Mouse (Mus musculus) limb, embryonic 14.5 days (tissue): Measurements from ENCODE around the gene Gvin1. TPM values are rescaled to one million over a fixed set of nuclear protein-coding genes. Genes with fewer than 3 reads are reported as not detected.
"Not testable (repeated sequence)": the region's sequence is repeated elsewhere in the genome, so short reads cannot be mapped to it uniquely, and the experiment has no call there.

Experiments
- ATAC-seq: fragments of 200-750 bp; cut with Nextera tagmentation; 2 replicates; pipeline ENCODE4 v1.8.0; 2017; ENCODE audit warnings: low read depth, moderate number of reproducible peaks, moderate TSS enrichment; ENCODE audit not compliant: low FRiP score
- DNase-seq: peaks from one replicate; pipeline ENCODE4 v3.0.0-alpha.2; 2015; ENCODE audit warnings: low spot score
- H3K27ac ChIP-seq: fragments of 300-500 bp; sonication (generic); replicated peaks from 2 replicates; pipeline ENCODE4 v1.5.1; 2014; ENCODE audit warnings: low read depth, mild to moderate bottlenecking, low read length, moderate library complexity, mixed read lengths
- H3K27me3 ChIP-seq: fragments of 300-500 bp; sonication (generic); 2 replicates; pipeline ENCODE4 v1.6.1; 2014; ENCODE audit warnings: low read length, mixed read lengths; ENCODE audit not compliant: control insufficient read depth, insufficient read depth
- H3K36me3 ChIP-seq: fragments of 300-500 bp; sonication (generic); 2 replicates; pipeline ENCODE4 v1.6.1; 2014; ENCODE audit warnings: mild to moderate bottlenecking, low read length, moderate library complexity, mixed read lengths; ENCODE audit not compliant: control insufficient read depth, insufficient read depth
- H3K4me1 ChIP-seq: fragments of 300-500 bp; sonication (generic); 2 replicates; pipeline ENCODE4 v1.6.1; 2014; ENCODE audit warnings: antibody characterized with exemption, low read length, mixed read lengths; ENCODE audit not compliant: control insufficient read depth, insufficient read depth
- H3K4me2 ChIP-seq: fragments of 300-500 bp; sonication (generic); replicated peaks from 2 replicates; pipeline ENCODE4 v1.6.1; 2014; ENCODE audit warnings: low read depth, mild to moderate bottlenecking, low read length, moderate library complexity; ENCODE audit not compliant: severe bottlenecking
- H3K4me3 ChIP-seq: fragments of 300-500 bp; sonication (generic); replicated peaks from 2 replicates; pipeline ENCODE4 v1.5.1; 2014; ENCODE audit warnings: low read length
- H3K9ac ChIP-seq: fragments of 300-500 bp; sonication (generic); 2 replicates; pipeline ENCODE4 v1.6.1; 2014; ENCODE audit warnings: mild to moderate bottlenecking, low read depth, low read length, moderate library complexity; ENCODE audit not compliant: severe bottlenecking
- H3K9me3 ChIP-seq: fragments of 300-500 bp; sonication (generic); 2 replicates; pipeline ENCODE4 v1.6.1; 2016; ENCODE audit warnings: low read length; ENCODE audit not compliant: control insufficient read depth
- POLR2A ChIP-seq: fragments of 200-500 bp; IDR thresholded peaks from 2 replicates; pipeline ENCODE4 v1.8.0; 2012; ENCODE audit warnings: inconsistent platforms, mild to moderate bottlenecking, moderate library complexity, borderline replicate concordance; ENCODE audit not compliant: insufficient read depth, insufficient read length; ENCODE audit errors: extremely low read depth
- WGBS: fragments of 180-500 bp; shearing (Covaris S2); extraction: QIAGEN DNeasy Blood & Tissue Kit; methylation state at CpG from one replicate; pipeline ENCODE4 v1.1.7; 2014; 5-methylcytosine and 5-hydroxymethylcytosine counted together
- polyA plus RNA-seq, 2 experiments: library from polyadenylated mRNA; depleted of rRNA in 1 of 2; stranded (reverse) in 1 of 2; unstranded in 1 of 2; fragments of >200 nt; fragmentation: Nextera tagmentation in 1 of 2; extraction: Ambion mirVana in 1 of 2; gene quantifications; 2 replicates each; pipeline versions ENCODE4 v1.2.1 to v1.2.3; 2012 to 2014

The Gvin1 gene
- polyA plus RNA-seq, 2 experiments: 0.28 to 0.66 TPM

DNA sequence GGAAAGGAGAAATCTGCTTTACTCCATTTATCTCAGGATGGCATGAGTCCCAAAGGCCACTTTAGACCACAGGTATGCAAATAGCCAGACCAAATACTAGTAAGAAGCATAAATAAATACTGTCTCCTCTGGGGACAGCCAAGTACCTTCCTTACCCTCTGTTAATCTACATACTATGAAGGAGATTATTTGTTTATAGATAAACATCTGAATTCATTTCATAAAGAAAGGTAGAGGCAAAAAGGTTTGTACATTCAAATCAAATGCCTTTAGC, 22.0 kb upstream of the Gvin1 start:
- Histone ChIP-seq H3K9ac (no peak overlapping the region), H3K9me3 (0 out of 2 replicates have a peak, but pooled peaks cover 3% of the 10 kb centered on the region), H3K36me3 (no peaks in the 10 kb centered on the region), H3K27ac (no peak overlapping the region), H3K4me1 (no peaks in the 10 kb centered on the region), H3K4me2 (no peak overlapping the region), H3K27me3 (no peaks in the 10 kb centered on the region), H3K4me3 (no peak overlapping the region)
- DNase-seq (no peak), ATAC-seq (no peak)
- TF ChIP-seq POLR2A: no peak

DNA sequence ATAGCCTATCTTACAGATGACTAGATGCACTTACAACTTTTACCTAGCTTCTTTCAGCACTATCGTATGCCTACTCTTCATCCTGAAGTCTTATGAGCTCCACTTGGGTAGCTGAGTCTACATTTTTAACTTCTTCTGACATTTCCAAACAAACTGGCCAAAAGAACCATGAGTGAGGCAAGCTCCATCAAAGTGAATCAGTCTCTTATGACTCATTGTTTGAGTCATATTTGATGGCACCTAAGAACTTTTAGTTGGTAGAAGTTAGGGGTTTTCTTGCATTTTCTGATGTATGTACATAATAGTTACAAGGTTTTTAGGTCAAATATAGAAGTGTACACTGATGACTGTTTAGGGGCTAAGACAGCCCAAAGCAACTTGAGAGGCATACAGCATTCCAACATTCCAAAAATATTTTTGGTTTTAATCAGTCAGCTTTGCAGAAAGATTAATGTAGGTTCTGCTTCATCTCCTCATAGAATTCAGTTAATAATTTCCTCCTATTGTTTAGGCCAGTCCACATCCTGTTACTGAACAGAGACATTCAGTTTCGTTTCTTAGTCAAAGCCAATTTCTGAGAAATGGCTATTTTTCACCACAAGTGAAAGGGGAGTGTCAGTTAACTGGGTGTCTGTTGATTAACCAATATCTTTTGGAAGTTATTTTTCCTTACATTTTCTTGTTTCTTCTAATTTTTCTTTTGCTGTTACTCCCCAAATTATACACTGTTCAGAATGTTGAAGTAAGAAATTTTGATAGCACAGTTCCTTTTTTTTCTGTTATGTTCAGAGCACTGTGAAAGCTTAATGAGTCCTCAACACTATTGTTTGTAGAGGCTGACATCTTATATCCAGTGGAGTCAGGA, 21.4 kb upstream of the Gvin1 start:
- H3K4me1 ChIP-seq: no peaks in the 10 kb centered on the region
- 0 out of 2 replicates have a peak, but pooled peaks cover 3% of the 10 kb centered on the region for H3K9me3 ChIP-seq
- DNase-seq (no peak), ATAC-seq (no peak)
- H3K9ac ChIP-seq: no peak overlapping the region
- H3K4me2 ChIP-seq: no peak overlapping the region
- H3K27me3 ChIP-seq: no peaks in the 10 kb centered on the region
- TF ChIP-seq POLR2A: no peak
- no peak overlapping the region for H3K27ac ChIP-seq
- no peaks in the 10 kb centered on the region for H3K36me3 ChIP-seq
- 69% methylated on average over 2 of the region's 2 CpGs for WGBS
- no peak overlapping the region for H3K4me3 ChIP-seq

GRCm38 (mm10) chr7:106235596-106235995, 20.5 kb upstream of the Gvin1 start:
- 74% methylated on average over 2 of the region's 2 CpGs for WGBS
- TF ChIP-seq POLR2A: no peak

GRCm38 (mm10) chr7:106215910-106216309, 784 bp upstream of the Gvin1 start:
- not testable (repeated sequence) for H3K9me3 ChIP-seq, H3K27me3 ChIP-seq, ATAC-seq, H3K9ac ChIP-seq, H3K27ac ChIP-seq, H3K4me1 ChIP-seq, H3K4me2 ChIP-seq, DNase-seq, H3K36me3 ChIP-seq, H3K4me3 ChIP-seq

More at GRCm38 (mm10) chr7:106235596-106235995, 20.5 kb upstream of the Gvin1 start:
- H3K9me3 ChIP-seq: no peaks in the 10 kb centered on the region
- no peak for DNase-seq
- no peaks in the 10 kb centered on the region for H3K4me1 ChIP-seq
- no peak overlapping the region for H3K9ac ChIP-seq
- H3K27ac ChIP-seq: no peak overlapping the region
- H3K4me2 ChIP-seq: no peak overlapping the region
- ATAC-seq: no peak
- no peaks in the 10 kb centered on the region for H3K36me3 ChIP-seq
- no peak overlapping the region for H3K4me3 ChIP-seq
- no peaks in the 10 kb centered on the region for H3K27me3 ChIP-seq

DNA sequence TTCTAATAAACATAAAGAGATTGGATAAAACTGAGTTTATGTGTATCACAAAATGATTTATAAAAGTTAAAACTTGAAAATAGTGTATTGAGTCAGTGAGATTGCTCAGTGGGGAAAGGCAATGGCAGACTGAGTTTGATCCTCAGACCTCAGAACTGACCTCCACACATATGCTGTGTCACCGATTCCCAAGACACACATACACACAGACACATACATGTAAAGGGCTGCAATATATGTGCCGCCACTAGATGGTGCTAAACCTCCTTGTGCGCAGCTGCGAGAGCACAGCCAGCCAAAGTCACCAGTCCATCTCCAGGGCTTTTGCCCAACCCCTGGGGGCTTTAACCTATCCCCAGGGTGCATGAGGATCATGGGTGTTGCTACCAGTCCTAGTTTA, 1.4 kb downstream of the Gvin1 start:
- not testable (repeated sequence) for H3K4me3 ChIP-seq, H3K27me3 ChIP-seq, H3K9ac ChIP-seq, H3K9me3 ChIP-seq, H3K4me1 ChIP-seq, DNase-seq, H3K27ac ChIP-seq, H3K4me2 ChIP-seq, H3K36me3 ChIP-seq, ATAC-seq
- no CpG with 5 or more reads among the region's 4 CpGs for WGBS

- whole genome bisulfite sequencing: 85% methylated on average over 2 of the region's 3 CpGs
- H3K4me2 ChIP-seq, DNase-seq, H3K4me3 ChIP-seq, H3K9me3 ChIP-seq, H3K9ac ChIP-seq, H3K4me1 ChIP-seq, H3K36me3 ChIP-seq, H3K27me3 ChIP-seq, H3K27ac ChIP-seq, ATAC-seq: not testable (repeated sequence)
Measured at GRCm38 (mm10) chr7:106206630-106207029, 8.5 kb downstream of the Gvin1 start.

DNA sequence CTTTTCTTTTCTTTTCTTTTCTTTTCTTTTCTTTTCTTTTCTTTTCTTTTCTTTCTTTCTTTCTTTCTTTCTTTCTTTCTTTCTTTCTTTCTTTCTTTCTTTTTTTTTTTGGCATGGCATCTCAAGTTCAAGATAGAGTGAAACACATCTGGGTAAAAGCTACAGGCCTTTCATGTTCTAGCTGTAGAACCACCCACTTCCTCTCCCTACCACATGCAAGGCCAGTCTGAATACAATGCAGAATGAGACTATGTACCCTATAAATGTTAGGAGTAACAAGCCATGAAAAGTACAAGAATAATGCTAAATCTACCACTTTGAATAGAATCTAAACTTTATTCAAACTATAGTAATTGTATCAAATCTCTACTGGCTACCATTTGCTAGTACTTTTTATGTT, 38.1 kb downstream of the Gvin1 start:
- H3K36me3 ChIP-seq, H3K27me3 ChIP-seq, H3K9me3 ChIP-seq, H3K4me3 ChIP-seq, H3K27ac ChIP-seq, ATAC-seq, H3K9ac ChIP-seq, H3K4me2 ChIP-seq, H3K4me1 ChIP-seq, DNase-seq: not testable (repeated sequence)

DNA sequence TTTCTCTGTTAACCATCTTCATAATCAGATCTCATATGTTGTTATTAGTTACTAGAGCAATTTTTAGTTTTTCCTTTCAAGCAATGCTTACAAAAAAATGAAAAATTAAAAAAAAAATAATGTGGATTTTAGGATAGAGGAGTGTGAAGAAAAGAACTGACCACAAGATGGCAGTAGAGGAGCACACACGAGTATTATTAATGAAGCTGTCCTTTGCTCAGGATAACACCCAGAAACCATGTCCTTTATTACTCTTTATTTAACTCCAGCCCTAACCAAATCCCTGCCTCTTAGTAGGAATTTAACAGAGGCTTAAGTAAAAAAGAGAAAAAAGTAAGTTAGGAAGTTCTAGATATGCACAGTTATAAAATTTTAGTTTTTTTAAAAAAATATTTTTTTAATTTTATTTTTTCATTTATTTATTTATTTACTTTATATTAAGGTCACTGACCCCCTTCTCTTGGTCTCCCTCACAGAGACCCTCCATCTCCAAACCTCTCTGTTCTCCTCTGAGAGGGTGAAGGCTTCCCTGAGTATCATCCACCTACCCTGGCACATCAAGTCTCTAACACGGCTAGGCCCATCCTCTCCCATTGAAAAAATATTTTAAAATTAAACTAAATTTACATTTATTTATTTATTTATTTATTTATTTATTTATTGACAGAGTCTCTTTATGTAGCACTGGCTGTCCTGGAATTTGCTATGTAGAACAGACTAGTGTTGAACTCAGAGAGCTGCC, 69.9 kb downstream of the Gvin1 start:
- H3K9ac ChIP-seq, DNase-seq, H3K27ac ChIP-seq, H3K4me3 ChIP-seq, H3K36me3 ChIP-seq, H3K4me2 ChIP-seq, H3K27me3 ChIP-seq, H3K4me1 ChIP-seq, H3K9me3 ChIP-seq, ATAC-seq: not testable (repeated sequence)
- WGBS: no CpG with 5 or more reads among the region's 2 CpGs
